Mouse (Mus musculus) ES-E14 (cell line): ENCODE data around the gene Tcf12.

Experiments
- CHD2 ChIP-seq: IDR thresholded peaks from 2 replicates; pipeline ENCODE4 v1.6.1; 2014; ENCODE audit warnings: mild to moderate bottlenecking, low read depth, low read length, inconsistent platforms
- MAFK ChIP-seq: IDR thresholded peaks from 2 replicates; pipeline ENCODE4 v1.6.1; 2014; ENCODE audit warnings: mild to moderate bottlenecking, low read depth, low read length, inconsistent platforms; ENCODE audit not compliant: insufficient read depth
- ZC3H11A ChIP-seq: IDR thresholded peaks from 2 replicates; pipeline ENCODE4 v1.6.1; 2012; ENCODE audit warnings: low read depth, mild to moderate bottlenecking, inconsistent platforms, low read length, borderline replicate concordance
- ZNF384 ChIP-seq: IDR thresholded peaks from 2 replicates; pipeline ENCODE4 v1.6.1; 2012; ENCODE audit warnings: low read depth, low read length, inconsistent platforms

DNA sequence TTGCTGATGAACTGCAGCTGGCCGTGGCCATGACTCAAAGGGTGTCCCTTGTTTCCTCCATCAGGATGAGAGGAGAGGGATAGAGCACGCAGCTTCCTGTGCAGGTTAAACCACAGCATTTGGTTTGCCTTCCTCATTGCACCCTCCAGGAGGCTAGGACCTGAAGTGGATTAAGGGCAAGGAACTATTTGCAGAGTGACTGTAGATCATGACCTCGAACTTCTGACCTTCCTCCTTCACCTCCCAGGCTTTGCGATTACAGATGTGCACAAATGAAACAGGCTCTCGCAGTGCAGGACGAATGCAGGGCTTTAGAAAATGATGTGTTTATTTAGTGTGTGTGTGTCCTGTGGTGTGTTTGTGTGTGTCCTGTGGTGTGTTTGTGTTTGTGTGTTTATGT lies 282.5 kb downstream of the Tcf12 start:
- TF ChIP-seq ZC3H11A (no peak), CHD2 (no peak), MAFK (no peak), ZNF384 (no peak)
